Mouse (Mus musculus) liver, adult 2 months (tissue): ENCODE measurements around the gene Nxph3.

ENCODE experiments used
- CTCF ChIP-seq: fragments of 200-500 bp; IDR thresholded peaks from 2 replicates; pipeline ENCODE4 v1.5.1; 2011; ENCODE audit warnings: low read depth, low read length, control low read depth
- POLR2A ChIP-seq: fragments of 200-500 bp; IDR thresholded peaks from 2 replicates; pipeline ENCODE4 v1.6.1; 2011; ENCODE audit warnings: low read length, control low read depth; ENCODE audit not compliant: insufficient read depth; ENCODE audit errors: extremely low read depth

- TF ChIP-seq POLR2A (no peak), CTCF (no peak)
Observed at GRCm38 (mm10) chr11:95563849-95564248, 49.5 kb upstream of the Nxph3 start.
